Mouse (Mus musculus): ENCODE results near the gene Cpt1c.
"Not testable (repeated sequence)": the region's sequence is repeated elsewhere in the genome, so short reads cannot be mapped to it uniquely, and the experiment has no call there.

The Cpt1c gene

DNA sequence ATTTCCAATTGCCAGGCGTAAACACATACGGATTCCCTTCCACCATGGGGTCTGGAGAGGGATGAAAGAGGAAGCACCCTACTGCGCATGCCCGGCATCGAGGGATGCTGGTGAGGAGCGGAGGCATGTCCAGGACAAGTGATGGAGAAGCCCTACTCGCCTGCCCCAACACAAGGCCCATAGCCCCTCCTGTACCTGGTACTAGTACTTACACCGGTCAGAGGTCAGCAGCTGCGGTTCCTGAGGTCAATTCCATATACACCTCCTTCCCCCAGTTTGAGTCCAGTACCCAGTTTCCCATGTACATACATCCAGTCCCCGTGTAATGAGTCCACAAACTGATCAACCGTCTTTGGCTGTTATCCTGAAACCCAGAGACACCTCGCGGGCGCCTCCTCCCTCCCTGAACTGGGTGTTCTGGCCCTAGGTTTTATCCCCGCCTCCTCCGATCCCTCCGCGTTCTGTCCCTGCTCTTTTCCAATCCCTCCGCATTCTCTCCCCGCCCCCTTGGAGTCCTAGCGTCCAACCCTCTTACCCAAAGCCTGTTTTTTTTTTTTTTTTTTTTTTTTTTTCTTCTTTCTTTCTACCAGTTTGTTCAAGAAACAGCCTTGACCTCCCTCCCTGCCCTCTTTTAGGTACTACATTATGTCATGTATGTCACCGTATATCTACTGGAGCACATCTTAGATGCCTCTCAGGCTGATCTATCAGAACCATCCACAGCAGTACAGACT is at the start of gene Cpt1c:
Gene Cpt1c, minus strand, starts transcription at position 469 of the 734 bp plus-strand sequence.
- no peak for DNase-seq

DNA sequence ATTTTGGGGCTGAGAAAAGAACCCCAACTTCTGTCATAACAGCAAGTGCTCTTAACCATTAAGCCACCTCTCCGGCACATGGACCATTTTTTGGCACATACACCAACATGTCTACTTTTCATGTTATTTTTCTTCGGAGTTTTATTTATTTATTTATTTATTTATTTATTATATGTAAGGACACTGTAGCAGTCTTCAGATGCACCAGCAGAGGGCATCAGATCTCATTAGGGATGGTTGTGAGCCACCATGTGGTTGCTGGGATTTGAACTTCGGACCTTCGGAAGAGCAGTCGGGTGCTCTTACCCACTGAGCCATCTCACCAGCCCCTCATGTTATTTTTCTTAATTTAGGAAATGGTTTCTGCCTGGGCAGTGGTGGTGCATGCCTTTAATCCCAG is 49.1 kb upstream of the Cpt1c start:
- DNase-seq: not testable (repeated sequence)

DNA sequence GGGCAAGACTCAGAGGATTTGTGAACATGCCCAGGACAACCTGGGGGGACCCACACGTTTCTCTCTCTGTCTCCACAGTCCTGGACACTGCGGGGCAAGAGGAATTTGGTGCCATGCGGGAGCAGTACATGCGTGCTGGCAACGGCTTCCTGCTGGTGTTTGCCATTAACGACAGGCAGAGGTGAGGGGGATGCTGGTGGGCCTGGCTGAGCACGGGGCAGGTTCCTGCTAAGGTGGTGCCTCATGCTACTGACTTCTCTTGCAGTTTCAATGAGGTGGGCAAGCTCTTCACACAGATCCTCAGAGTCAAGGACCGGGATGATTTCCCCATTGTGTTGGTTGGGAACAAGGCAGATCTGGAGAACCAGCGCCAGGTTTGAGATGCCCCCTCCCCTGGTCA is 45.6 kb upstream of the Cpt1c start:
- no peak for DNase-seq

DNA sequence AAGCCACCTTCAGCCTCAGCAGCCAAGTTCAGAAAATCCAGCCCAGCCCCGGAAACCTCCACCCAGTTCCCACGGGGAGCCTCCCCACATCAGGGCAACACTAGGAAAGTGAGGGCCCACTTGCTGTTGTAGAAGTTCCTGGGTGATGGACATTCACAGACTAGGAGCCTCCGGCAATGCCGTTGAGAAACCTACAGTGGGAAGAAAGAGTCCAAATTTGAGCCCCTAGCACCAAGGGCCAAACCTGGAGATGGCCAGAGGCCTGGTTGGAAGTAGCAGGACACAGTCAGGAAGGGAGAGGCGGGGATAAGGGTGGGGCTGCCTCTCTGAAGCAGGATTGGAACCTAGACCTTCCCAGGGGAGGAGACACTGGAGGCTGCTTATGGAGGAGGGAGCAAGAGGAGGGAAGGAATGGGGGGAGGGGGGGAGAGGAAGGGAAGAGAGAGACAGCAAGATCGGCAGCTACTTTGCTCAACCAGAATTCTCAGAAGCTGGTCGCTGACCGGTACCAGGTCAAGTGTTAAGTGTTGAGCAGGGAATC is 44.5 kb upstream of the Cpt1c start:
- no peak for DNase-seq

DNA sequence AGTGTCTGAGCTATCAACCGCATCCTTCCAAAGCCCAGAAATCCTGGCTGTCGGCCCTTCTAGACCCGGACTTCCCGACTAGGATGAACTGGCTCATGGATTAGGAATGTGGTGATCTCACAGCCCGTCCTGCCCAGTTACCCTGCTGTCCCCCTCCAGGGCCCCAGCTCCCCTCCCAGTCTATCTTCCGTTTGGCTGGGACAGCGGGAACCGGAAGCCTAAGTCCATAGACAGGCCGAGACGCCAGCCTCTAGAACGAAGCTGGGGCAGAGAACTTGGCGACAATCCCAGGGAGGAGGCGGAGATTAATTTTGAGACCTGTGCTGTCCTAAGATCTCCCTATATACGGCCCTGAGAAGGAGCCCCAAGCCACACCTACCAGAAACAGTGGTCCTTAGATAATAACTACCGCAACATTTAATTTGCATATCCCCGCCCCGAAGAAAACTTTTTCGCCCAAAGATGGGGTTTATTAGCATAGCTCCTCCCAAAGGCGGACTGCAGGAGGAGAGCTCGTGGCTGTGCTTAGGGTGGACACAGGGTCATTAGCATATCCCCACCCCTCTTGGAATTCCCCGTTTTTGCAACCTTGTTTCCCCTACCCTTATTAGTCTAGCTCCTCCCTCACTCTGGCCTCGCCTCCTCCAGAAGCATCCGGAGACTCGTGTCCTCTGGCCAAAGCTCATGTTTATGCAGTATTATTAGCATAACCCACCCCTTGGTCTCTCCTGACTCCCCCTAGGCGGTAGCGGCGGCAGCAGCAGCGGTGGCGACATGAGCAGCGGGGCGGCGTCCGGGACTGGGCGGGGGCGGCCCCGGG is 42.8 kb upstream of the Cpt1c start, which contains the start of gene Rras:
Gene Rras, plus strand, starts transcription at position 720 of the 820 bp plus-strand sequence.
- DNase-seq: peak; percentile 76 to 84

DNA sequence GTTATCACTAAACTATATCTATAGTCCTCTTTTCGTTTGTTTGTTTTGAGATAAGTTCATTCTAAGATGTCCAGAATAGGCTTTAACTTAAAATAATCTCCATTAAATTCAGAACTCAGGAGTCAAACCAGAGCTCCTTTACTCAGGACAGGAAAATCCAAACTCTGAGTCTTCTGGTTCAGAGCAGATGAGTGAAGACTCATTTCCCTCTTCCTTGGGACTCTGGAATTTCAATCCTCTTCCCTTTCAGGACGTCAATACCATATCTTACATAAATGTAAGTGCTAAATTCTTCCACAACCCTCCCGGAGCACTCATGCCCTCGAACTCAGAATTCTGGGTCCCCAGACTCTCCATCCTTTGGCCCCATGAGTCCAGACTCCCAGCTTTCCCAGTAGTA is 42.1 kb upstream of the Cpt1c start:
- no peak for DNase-seq

DNA sequence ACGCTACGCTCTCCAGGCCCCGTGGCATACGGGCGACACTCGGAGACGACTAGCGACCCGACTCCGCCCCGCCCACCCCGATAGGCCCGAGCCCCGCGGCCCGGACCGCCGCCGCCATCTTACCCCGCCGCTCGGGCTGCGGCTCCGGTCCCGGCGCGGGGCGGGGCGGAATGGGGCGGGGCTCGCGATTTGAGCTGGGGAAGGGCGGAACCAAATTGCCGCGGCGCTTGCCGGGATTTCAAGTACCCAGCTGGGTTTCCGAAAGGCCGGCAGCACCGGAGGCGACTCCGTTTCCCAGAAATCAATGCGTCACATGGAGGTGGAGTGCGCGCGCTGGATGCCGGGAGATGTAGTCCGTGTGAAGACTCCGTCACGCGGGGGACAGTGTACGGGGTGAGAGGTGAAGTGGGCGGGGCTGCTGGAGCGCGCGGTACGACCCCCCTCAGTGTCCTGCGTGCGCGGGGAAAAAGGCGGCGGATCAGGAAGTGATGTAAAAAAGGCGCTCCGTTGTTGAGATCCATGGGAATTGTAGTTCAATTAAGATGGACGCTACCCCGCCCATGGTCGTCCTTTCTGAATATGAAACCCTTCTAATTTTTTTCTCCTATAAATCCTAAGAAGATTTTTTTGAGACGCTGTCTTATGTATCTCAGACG is 41.4 kb upstream of the Cpt1c start, which contains the start of gene Scaf1:
Gene Scaf1, minus strand, starts transcription at position 407 of the 656 bp plus-strand sequence.
- DNase-seq: peak; percentile 98 to 100

DNA sequence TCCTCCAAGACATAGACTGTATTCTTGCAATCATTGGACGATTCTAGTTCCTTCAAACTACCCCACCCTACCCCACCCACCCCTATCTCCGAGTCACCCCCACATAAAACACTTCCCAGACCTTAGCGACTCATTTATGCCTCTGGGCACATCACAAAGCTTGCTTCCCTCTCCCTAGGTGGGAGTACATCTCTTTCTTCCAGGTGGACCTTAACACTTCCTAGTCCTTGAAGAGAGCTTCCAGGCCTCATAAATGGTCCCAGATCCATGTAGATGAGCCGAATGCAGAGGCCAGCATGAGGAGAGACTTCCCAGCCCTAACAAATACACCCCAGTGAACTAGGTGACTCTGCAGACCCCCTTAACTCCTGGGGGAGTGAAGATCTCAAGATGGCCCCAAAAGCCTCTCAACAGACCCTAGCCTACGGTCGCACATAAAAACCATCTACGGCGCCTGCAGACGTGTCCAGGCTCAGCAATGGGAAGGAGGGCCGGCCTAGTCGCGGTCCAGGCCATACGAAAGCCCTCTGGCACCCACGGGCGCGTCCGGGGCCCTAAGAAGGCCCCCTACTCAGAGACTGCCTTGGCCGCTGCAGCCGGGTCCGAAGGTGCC is 40.8 kb upstream of the Cpt1c start:
- no peak for DNase-seq

DNA sequence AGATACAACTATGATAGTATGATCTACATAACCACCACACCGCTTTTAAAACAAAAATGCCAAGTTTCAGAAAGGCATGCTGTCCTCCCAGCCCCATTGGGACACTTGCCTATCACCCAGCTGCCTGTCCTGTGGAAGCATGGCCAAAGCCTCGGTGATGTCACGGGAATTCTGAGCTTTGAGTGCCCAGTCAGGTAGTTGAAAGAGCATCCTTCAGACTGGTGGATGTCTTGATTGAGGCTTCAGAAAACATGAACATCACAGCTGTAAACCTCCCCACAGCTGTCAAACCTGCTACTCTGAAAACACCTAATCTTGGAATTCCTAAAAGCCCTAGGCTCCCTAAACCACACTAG is 39.4 kb upstream of the Cpt1c start:
- DNase-seq: no peak

DNA sequence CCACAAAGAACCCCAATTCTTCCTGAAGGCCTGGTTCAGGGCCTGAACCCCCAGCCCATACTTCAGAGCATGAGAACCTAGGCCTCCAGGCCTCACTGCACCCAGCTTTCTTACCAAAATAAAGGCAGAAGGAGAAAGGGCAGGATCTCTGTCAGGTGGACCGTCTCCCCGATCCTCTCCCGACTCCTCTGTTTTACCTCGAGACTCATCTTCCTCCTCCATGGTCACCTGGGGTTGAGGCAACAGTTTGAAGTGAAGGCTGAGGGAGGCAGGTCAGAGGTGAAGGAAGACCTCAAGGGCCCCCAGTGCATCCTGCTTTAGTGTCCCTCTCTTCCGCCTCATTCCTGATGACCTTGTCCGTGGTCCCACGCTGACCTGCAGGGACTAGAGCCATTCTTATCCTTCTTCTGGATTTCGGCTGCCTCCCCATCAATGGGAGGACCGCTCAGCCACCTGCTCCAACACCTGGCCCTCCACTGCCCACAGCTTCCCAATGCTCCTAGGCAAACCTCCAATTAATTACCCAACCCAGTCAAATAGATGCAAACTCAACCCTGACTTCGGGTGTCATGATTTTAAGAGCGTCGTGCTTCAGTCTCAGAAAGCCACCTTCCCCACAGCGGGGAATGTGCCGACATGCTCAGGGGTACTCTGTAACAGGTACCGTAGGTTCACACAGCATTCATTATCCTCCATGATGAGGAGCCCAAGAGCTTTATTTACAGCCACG is 38.9 kb upstream of the Cpt1c start:
- DNase-seq: no peak

DNA sequence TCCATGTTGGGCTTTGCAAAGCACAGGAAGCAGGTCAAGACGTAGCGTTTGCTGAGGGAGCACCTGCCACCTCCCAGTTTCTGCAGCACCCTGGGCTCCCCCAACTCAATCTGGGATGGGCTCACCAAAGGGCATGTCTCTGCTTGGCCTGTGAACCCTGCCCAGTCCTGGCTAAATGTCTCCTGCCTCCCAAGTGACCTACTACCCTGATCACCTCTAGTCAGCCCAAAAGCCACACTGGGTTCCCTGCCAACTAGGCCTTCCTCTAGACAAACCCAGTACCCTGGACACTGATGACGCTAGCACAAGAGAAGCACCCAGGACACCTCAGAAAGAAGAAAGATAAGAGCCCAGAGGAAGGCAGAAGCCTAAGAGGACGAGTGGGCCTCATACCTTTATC is 38.2 kb upstream of the Cpt1c start:
- no peak for DNase-seq

DNA sequence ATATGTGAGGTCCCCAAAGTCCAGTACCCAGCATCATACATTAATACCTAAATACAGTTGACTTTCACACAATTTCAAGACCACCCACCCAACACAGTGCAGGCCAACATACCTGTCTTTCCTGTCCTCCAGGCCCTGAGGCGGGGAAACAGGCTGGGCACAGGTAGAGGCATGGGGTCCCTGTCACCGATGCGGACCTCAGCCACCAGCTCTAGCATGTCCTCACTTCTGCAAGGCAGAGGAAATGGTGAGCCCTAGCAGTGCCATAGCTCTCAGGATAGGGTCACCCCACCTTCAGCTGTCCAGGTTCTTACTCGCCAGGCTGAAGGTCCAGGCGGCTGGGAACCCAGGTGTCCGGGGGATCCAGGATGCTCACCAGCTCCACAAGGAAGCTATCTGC is 37.4 kb upstream of the Cpt1c start:
- DNase-seq: no peak

DNA sequence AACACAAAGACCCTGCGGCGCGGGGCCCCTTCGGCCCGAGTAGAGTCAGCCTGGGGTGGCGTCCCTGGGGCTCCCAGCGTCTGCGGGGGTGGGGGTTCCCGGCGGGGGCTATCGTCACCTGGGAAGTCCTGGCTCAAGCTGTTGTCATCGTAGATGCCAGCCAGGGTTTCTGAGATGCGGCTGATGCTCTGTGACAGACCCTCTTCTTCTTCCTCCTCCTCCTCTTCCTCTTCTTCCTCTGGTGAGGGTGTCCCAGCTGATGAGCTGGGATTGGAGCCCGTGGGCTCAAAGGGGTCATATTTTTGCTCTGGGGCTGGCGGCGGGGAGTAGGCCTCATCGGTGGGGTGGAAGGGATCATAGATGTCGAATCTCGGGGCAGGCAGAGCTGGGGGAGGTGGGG is 33.8 kb upstream of the Cpt1c start:
- no peak for DNase-seq

DNA sequence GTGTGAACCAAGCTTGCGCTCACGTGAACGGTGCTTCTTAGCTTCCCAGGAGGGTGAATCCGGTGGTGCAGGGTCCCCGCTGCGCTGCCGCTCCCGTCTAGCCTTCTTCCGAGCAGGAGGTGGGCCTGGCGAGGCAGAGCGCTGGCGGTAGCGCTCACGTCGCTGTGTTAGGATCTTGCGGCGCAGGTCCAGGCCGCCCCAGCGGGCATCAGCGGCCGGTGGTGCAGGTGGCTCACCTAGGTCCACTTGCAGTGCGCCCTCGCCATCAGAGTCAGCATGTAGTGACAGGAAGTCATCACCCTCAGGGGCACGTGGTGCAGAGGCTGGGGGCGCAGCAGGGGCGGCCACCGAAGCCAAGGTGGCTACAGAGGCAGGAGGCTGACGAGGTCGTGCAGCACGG is 33.2 kb upstream of the Cpt1c start:
- no peak for DNase-seq

DNA sequence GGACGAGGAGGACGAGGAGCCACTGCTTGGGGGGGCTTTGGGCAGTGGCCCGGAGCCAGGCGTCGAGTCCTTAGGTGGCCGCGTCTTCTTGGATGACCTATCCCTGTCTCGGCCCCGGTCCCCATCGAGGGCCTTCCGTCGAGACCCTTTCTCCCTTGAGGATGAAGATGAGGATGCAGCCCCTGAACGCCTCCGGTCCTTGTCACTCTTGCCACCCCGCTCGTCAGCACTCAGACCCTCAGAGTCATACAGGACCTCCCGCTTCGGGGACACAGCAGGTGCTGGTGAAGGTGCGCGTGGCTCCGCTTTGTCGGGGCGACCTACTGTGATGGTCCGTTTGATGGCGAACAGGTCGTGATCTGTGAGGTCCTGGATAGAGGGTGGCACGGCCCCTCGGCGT is 32.5 kb upstream of the Cpt1c start:
- no peak for DNase-seq

DNA sequence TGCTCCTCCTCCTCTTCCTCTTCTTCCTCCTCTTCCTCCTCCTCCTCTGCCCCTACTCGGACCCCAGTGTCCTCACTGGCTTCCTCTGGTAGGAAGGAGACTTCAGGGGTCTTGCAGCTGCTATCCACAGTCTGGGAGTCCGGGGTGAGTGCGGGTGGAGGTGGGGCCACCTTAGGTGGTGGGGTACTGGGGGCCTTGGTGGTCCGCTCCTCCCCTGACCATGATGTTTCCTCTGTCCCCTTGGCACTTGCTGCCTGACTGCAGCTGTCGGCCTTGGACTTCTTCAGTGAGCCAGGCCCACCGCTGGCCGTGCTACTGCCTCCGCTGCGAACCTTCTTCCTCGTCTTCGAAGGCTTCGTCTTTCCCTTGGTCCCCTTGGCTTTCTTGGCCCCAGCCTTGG is 31.9 kb upstream of the Cpt1c start:
- DNase-seq: no peak

DNA sequence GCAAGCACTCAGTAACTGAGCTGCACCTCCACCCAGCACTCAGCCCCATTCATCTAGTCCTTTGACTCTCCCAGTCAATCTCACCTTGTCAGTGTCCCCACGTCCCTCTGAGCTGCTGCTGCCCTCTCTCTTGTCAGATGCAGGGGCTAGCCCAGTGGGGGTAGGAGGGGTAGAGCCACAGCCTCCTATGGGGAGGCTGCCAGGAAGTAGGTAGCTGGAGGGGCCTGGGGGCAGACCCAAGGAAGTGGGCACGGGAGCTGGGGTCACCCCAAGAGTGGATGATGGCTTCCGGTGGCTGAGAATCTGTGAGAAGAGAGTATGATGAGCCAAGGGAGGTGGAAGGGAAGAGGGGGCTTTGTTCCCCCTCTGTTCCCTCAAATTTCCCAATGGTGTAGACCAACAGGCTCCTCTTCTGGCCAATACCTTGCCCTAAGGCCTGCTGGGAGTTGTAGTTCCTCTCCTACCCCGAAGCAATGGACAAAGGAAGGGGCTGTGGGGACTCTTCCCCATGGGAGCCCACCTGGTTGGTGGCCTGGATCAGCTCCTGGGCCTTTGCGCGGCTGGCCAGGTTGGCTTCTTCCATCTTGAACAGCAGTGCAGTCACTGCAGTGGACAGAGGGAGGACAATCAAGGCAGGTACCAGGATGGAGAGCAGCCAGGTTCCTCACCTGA is 30.8 kb upstream of the Cpt1c start:
- DNase-seq: no peak

DNA sequence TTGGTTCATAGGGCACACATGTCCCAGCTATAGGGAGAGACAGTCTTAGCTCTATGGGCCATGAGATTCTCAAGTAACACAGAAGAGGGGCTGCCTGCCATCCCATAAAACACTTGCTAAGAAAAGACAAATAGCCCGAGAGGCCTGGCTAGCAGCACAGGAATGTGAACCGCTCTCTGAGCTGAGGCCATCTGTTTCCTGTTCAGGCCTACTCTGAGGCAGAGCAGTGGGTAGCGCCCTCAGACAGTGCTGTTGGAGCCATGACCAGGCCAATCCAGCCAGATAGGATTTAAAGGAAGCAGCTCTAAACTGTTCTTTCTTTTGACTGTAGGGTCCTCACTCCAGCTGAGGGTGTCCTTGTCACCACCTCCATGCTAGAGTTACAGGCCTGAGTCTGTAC is 29.9 kb upstream of the Cpt1c start:
- DNase-seq: no peak

DNA sequence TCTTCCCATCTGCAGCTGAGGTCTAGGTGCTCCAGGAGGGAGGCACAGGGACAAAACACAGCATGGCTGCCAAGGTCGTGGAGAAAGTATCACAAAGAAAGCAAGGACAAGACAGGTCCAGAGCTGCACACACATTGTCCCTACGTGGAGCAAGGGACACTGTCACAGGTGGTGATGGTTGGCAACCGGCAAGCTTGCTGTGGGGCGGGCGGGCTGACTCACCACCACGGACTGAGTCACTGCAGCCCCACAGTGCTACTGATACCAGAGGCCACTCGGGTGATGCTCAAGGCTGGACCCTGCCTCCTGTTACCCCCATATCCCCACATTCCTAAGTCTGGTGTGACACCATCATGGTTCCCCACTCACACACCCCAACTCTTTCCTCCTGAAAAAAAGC is 27.8 kb upstream of the Cpt1c start:
- no peak for DNase-seq

DNA sequence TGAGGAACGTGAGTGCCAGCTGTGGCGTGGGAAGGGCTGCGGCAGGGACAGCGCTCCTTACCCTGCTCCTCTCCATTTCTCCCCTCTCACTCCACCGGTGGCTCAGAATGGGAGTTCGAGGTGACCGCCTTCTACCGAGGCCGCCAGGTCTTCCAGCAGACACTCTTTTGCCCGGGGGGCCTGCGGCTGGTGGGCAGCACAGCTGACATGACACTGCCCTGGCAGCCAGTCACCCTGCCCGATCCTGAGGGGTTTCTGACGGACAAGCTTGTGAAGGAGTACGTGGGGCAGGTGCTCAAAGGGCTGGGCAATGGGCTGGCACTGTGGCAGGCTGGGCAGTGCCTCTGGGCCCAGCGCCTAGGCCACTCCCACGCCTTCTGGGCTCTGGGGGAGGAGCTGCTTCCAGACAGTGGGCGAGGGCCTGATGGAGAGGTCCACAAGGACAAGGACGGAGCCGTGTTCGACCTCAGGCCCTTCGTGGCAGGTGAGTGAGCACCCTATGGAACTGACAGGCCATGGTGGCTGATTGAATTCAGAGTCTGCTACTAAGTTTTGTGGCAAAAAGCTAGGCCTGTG is 26.0 kb upstream of the Cpt1c start:
- DNase-seq: no peak

DNA sequence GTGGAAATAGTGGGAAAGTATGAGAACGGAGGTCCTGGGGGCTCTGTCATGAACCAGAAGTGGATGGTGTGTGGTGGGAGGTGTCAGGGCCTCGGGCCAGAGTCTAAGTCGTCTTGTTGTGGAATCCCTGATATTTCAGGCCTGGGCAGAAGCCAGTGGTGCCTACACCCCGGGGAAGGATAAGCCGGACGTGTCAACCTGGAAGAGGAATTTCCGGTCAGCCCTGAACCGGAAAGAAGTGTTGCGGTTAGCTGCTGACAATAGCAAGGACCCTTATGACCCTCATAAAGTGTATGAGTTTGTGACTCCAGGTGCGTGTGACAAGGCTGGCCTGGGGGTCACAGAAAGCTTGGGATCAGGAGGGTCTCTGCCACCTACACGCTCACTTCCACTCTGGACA is 25.1 kb upstream of the Cpt1c start:
- DNase-seq: no peak

Measured in thymus, postnatal 36 days (tissue).